Mouse (Mus musculus) adrenal gland, postnatal 10 days (tissue): ENCODE measurements around the gene Ppat. TPM values are rescaled to one million over a fixed set of nuclear protein-coding genes. Genes with fewer than 3 reads are reported as not detected.

Source experiments
- DNase-seq: peaks from one replicate; pipeline ENCODE4 v3.0.0; 2021; ENCODE audit warnings: mixed read lengths
- total RNA-seq, 2 experiments: library from RNA; stranded (reverse); gene quantifications; 2 replicates each; pipeline ENCODE4 v1.2.3; 2021

Gene Ppat
- total RNA-seq, 2 experiments from 2014 or later = 22.4 to 27.0 TPM

- peak; percentile 28 for DNase-seq
Measured at GRCm38 (mm10) chr5:76876106-76876758, 75.1 kb downstream of the Ppat start.

DNA sequence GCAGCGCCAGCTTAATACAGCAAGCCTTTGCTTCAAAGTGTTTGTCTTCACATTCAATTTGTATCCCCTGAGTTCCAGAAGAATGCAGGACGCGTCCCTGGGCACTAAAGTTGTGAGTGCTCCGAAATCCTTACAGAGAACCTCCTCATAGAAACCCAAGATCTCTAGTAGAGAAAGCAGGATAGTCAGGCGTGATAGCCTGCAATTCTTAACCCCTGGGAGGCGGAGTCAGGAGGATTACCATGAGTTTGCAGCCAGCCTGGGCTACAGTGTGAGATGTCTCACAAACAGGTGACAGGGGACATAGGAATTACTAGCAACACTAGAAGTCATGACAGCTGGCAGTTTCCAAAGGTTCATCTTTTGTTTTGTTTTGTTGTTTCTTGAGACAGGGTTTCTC lies 81.8 kb downstream of the Ppat start:
- no peak for DNase-seq

DNA sequence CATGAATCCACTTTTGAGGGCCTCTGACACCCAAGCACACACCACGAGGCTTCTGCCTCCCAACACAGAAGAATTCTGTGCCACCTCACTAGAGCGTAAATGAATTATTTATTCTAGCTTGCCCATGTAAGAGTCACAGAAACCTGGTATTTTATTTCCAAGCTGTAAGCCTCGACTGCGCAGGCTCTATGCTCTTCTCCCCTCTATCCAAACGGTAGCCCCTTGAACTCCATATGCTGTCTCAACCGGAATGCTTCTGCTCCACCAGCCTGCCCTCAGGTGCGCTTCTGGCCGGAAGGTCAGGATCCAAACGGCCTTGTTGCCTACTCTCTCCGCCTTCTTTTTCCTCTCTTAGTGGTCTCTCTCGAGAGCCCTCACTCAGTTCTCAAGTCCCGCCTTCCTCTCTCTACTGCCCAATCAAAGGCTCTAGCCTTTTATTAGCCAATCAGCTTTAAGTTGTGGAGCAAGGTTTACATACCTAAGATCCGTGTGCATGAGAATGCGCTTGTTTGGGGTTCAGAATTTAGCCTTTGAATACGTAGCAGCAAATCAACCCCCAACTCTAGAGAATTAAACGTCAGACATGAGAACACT lies 82.6 kb downstream of the Ppat start:
- DNase-seq = peak; percentile 41

- DNase-seq = no peak
Measured at GRCm38 (mm10) chr5:76866819-76867218, 84.6 kb downstream of the Ppat start.

Other genes with a start within 250 kb of the Ppat start
- gene Aasdh, start 46.1 kb downstream of the Ppat start, total RNA-seq = 10 to 100 TPM; 17.4 to 25.7 TPM
- 100 to 1,000 TPM; 193 to 202 TPM for gene Paics, start 271 bp downstream of the Ppat start, total RNA-seq
- gene Srp72, start 23.1 kb upstream of the Ppat start, total RNA-seq = 100 to 1,000 TPM; 128 to 131 TPM
- under 1 TPM in 1 of 2 experiments, not detected in 1; 0.73 TPM for gene Arl9, start 52.5 kb upstream of the Ppat start, total RNA-seq
- not detected for gene Thegl, start 64.4 kb upstream of the Ppat start, total RNA-seq
- 10 to 100 TPM in 1 of 2 experiments, 1 to 10 TPM in 1; 9.8 to 11.1 TPM for gene Hopx, start 163.5 kb upstream of the Ppat start, total RNA-seq